Mouse (Mus musculus) olfactory bulb, adult 2 months (tissue): ENCODE data around the gene Ncoa7.

Experiments used
- CTCF ChIP-seq: fragments of 200-500 bp; IDR thresholded peaks from 2 replicates; pipeline ENCODE4 v1.5.1; 2012; ENCODE audit warnings: low read depth, mild to moderate bottlenecking, low read length, moderate library complexity; ENCODE audit not compliant: insufficient read depth
- POLR2A ChIP-seq: fragments of 200-500 bp; IDR thresholded peaks from 2 replicates; pipeline ENCODE4 v1.6.1; 2012; ENCODE audit warnings: mild to moderate bottlenecking, low read depth, low read length, moderate library complexity; ENCODE audit not compliant: insufficient read depth

DNA sequence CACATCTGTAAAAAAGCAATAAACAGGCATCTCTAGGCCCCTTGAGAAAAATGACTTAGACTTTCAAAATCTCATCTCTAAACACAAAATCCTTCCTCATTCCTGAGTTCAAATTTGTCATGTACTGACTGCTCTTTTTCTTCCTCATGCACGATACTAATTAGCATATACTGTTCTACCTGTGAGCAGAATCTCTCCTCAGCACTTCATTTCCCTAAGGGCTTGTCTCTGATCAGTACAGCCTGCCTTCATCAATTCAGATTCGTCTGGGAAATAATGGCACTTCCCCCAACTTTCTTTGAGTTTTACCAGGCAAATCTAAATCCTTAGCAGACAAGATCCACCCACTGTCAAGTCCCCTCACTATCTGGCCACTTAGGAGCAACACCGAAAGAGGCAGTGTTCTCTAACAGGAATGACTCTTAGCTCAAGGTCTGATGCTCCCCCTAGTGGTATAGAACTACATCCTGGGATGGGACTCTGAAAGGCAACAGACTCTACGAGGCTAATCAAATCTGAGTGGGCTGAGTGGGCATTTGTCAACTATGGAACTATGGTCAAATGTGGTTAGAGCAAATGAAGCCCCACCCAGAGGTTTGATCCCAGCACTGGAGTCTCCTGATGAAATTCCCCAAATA lies 84.3 kb downstream of the Ncoa7 start:
- TF ChIP-seq CTCF (no peak), POLR2A (no peak)
